Mouse (Mus musculus) adrenal gland, postnatal 14 days (tissue): ENCODE results near the gene Acbd5. TPM values are rescaled to one million over a fixed set of nuclear protein-coding genes. Genes with fewer than 3 reads are reported as not detected.
A peak's percentile ranks its signal among the peaks of the same experiment; 100 is the strongest.
"Not testable (repeated sequence)": the region's sequence is repeated elsewhere in the genome, so short reads cannot be mapped to it uniquely, and the experiment has no call there.

Experiments
- DNase-seq: peaks from one replicate; pipeline ENCODE4 v3.0.0; 2021; ENCODE audit warnings: mixed read lengths
- long read RNA-seq, 2 experiments: library from polyadenylated mRNA; stranded (forward); transcript quantifications; one replicate each; pipeline ENCODE4 v2.0.0; 2021
- total RNA-seq: library from RNA; stranded (reverse); gene quantifications from 2 replicates; pipeline ENCODE4 v1.2.3, GENCODE M21; 2021

Gene Acbd5
- 66.1 and 75.1 TPM in 2 replicates for total RNA-seq
- long read RNA-seq, experiment 1, full-length matches to known transcripts = 56 of 80 reads
- long read RNA-seq, experiment 1, partial matches to known transcripts = 12 of 80 reads
- long read RNA-seq, experiment 1, other reads (novel, unspliced or antisense) = 12 of 80 reads
- long read RNA-seq, experiment 2, transcript Acbd5-203 (13 exons, 3,725 nt) = major isoform, 14 of 49 reads
- long read RNA-seq, experiment 2, transcript Acbd5-202 (12 exons, 3,632 nt) = minor isoform, 5 of 49 reads
- long read RNA-seq, experiment 2, transcript Acbd5-204 (13 exons, 3,630 nt) = minor isoform, 8 of 49 reads
- long read RNA-seq, experiment 2, partial matches to known transcripts = 7 of 49 reads
- long read RNA-seq, experiment 2, other reads (novel, unspliced or antisense) = 10 of 49 reads

- peak; percentile 97 for DNase-seq
Measured at GRCm38 (mm10) chr2:23067552-23068369, at the start of gene Acbd5. Gene Acbd5, plus strand, starts transcription at chr2:23068167.

GRCm38 (mm10) chr2:23019170-23019569 lies 48.8 kb upstream of the Acbd5 start:
- DNase-seq = no peak

DNA sequence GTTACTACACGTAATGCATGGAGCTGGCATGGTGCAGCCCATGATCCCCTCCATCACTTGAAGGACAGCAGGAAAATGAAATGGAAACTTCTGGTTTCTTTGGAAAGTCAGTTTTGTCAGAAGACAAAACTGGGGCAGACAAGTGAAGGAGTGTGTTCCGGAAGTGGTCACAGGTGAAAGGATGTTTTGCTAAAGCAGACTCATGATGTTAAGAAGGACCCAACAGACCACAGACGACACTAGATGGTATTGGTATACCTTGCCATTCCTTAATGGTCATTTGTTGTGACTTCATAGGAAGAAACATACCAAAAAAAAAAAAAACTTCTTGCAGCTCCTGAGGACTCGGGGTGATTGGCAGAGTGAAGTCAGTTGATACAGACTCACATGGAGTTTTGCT lies 46.6 kb upstream of the Acbd5 start:
- DNase-seq = no peak

DNA sequence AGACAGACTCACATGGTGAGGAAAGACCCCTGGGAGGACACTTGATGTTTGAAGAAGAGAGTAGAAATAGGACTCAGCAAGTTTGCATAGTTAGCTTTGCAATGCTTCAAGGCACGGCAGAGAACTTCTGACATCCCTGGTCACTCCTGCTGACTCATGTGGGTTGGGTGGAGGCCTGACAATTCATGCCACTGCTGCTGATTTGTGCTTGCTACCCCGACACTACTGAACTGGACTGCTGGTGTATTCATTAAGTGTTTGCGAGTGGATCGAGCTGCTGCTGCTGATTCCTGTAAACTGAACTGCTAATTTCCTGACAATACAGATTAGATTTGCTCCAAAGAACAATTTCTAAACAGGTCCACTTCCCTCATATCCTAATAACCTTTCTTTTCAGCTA lies 46.2 kb upstream of the Acbd5 start:
- peak; percentile 50 for DNase-seq

DNA sequence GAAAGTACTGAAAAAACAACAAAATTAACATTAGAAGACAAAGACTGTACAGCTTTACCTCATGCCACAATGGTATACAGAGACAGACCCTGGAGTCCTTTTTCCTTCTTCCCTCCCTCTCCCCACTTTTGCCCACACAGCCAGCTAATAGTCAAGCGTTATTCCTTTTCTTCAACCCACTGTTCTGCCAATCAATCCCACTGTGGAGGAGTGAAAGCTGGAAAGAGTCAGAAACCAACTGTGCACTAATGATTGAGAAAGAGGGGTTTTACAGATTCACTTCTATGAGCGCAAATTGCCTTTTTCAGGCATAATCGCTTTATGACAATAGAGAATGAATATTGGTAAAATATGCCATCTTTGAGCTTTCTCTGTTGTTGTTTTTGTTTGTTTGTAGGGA lies 44.9 kb upstream of the Acbd5 start:
- no peak for DNase-seq

DNA sequence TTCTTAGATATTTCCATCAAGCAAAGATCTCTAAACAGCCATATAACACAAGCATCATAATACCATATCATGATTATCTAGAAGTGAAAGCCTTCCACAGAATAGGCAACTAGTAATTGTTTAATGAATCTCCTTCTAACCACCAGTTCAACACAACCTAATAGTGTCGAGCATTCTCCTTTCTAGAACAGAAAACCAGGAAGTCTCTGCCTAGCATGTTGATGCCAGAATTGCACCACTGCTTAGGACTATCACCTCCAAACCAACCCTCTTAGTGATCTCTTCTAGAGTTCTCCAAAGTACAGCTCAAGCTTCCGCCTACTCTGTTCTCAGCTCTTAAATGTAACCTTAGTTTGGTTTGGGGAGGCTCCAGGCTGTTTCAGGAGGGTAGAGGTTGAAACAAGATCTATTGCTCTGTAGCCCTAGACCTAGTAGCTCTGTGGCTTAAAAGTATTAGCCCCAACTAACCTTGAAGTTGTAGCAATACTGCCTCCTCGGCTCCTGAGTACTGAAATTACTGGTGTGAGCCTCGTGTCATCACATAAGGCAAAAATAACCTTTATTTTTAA lies 44.2 kb upstream of the Acbd5 start:
- no peak for DNase-seq

DNA sequence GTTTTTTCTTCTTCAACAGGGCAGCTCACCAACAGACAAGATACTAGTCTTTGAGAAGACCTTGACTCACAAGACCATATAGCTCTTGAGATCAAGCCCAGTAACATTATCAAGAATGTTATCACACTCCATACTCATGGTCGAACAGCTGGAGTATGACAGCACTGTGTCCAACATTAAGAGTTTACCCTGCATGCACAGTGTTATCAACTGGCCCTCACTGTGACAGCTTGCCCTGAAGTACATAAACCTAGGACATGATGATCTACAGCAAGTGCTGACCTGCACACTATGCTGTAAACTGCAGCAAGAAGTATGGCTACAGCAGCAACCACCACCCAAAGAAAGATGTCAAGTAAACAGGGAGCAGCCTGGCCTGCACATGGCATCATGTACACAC lies 41.6 kb upstream of the Acbd5 start:
- DNase-seq = no peak

DNA sequence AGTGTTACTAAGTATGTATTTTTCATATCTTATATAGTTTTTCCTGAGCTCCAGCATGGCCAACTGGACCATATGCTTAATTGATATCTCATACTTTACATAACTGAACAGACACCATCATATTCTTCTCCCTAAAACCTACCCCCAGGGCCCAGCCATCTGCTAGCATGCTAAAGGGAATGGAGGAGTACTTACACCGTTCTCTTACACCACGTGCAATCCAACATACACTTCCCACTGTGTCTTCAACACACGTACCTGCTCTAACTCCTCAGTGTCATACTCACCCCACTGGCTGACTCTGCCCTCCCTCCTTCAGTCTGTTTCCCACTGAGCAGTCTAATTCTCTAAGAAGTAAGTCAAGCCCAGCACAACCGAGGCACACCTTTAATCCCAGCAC lies 39.1 kb upstream of the Acbd5 start:
- DNase-seq = no peak

DNA sequence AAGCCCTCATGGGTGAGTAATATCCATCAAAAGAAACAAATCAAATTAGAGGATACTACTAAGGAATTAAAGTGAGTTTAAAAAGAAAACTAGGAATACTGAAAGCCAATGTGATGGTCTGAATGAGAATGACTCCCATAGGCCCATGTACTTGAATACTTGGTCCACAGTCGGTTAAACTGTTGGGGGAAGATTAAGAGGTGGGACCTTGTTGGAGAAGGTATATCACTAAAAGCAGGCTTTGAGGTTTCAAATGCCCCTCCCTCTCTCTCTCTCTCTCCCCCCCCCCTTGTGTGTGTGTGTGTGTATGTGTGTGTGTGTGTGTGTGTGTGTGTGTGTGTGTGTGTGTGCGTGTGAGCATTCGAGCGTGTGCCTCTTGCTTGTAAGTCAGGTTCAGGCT lies 37.3 kb upstream of the Acbd5 start:
- DNase-seq = no peak

DNA sequence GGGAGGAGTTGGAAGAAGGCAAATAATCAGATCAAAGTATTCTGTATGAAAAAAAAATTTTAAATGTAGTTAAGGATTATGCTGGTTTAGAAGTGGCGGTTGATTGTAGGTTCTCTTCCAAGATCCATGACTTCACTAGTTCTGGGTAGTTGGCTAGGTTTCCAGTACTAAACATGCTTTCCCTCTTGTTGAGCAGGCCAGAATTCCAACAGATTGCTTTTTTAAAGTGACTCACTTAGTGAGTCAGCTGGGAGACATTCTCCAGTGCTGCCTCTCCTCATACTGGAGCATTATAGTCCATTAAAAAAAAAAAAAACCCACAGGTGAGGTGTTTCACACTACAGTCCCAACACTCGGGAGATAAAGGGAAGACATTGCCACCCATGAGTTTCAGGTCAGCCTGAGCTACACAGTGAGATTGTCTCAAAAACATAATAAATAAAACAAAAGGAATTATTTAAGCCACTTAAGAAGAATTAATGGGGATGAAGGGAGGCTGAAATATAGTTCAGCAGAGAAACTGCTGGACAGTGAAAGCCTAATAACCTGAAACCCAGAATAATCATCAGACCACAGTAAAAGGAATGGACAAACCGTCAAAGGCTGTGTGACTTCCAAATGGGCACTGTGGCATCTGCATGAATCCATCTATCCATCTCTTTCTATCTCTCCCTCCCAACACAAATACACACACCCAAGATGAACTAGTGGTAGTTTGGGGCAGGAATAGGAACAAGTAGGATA lies 33.1 kb upstream of the Acbd5 start:
- DNase-seq = no peak

GRCm38 (mm10) chr2:23035467-23035866 lies 32.5 kb upstream of the Acbd5 start:
- no peak for DNase-seq

DNA sequence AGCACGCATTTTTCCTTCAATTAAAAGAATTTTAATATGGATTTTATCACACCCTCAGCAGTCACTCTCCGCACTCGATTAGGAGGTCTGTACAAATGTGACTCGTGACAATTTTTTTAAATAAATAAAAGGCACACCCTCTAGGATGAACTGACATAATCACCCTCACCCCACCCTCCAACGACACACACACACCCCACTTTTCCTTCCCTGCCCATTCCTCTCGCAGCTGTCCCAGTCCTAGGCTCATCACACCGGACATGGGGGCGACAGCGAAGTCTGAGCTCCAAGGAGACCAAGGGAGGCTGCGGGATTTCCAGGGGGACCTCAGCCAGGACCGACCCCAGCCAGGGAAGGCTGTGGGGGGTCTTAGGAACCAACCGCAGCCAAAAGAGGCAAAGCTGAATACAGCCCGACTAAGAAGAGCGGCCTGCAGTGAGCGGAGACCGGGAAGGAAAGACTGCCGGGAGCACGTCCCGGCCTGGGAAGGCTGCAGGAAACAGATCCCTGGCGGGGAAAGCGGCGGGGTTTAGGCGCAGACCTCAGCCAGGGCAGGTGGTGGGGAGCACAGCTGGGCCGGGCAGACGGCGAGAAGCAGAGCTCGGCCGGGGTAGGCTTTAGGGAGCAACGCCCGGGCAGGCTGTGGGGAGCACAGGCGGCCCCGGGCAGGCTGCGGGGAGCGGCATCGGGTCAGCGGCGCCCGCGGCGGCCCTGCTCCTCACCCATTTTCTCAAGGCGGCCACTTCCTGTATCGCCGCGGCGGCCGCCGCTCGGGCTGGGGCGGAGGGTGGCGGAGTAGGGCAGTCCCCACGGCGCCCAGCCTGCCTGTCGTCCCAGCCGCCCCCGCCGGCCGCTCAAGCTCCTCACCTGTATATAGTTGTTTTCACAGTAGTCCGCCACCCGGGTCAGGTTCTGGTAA lies 28.6 kb upstream of the Acbd5 start:
- peak; percentile 63 for DNase-seq

DNA sequence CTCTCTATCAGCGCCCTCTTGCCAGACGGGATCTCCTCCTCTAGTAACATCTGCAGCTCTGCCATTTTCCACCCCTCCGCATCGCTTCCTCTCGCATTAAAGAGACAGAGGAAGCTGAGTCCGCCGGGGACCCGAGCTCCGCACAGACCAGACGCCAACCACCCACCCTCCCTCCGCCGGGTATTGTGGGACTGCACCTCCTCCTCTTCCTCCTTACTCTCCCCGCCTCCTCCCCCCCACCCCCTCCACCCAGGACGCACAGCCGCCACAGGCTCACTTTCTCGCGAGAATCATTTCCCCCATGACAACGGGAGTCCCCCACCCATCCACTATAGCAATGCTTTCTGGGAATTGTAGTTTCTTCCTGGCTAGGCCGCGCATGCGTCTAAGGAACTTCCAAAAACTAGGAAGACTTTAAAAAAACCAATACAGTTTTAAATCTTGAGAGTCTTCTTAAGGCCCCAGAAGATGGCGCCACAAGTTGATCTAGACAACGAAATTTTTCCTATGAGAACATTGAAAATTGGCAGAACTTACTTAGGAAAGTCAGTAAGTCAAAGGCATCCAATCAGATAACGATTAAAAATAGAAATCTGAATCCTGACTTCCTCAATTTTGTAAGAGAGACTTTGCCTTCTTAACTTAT lies 27.8 kb upstream of the Acbd5 start, which contains the start of gene Abi1:
Gene Abi1, minus strand, starts transcription at position 241 of the 646 bp plus-strand sequence.
- DNase-seq = peak; percentile 95

DNA sequence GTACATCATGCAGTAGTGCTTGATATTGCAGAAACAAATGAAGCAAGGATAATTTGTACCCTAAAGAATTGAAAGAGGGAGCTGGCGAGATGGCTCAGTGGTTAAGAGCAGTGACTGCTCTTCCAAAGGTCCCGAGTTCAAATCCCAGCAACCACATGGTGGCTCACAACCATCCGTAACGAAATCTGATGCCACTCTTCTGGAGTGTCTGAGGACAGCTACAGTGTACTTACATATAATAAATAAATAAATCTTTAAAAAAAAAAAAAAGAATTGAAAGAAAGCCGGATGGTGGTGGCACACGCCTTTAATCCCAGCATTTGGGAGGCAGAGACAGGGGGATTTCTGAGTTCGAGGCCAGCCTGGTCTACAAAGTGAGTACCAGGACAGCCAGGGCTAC lies 27.3 kb upstream of the Acbd5 start:
- not testable (repeated sequence) for DNase-seq

GRCm38 (mm10) chr2:23041457-23041856 lies 26.5 kb upstream of the Acbd5 start:
- no peak for DNase-seq

DNA sequence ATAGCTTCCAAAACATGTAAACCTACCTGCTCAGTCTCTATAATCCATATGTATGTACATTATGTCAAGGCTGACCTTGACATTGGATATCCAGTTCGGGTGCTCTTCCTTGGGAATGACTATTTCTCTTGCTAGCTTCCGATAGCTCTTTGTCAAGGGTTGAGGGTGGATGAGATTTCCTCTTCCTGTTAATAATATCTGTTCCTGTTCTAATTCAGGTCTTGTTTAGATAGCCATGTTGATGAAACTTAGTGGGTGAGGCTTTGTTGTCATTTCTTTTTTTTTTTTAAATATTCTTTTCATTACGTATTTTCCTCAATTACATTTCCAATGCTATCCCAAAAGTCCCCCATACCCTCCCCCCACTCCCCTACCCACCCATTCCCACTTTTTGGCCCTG lies 25.8 kb upstream of the Acbd5 start:
- DNase-seq = no peak

- DNase-seq = no peak
Measured at GRCm38 (mm10) chr2:23045703-23046102, 22.3 kb upstream of the Acbd5 start.

GRCm38 (mm10) chr2:23048006-23048405 lies 20.0 kb upstream of the Acbd5 start:
- no peak for DNase-seq

- no peak for DNase-seq
Measured at GRCm38 (mm10) chr2:23051890-23052289, 16.1 kb upstream of the Acbd5 start.

DNA sequence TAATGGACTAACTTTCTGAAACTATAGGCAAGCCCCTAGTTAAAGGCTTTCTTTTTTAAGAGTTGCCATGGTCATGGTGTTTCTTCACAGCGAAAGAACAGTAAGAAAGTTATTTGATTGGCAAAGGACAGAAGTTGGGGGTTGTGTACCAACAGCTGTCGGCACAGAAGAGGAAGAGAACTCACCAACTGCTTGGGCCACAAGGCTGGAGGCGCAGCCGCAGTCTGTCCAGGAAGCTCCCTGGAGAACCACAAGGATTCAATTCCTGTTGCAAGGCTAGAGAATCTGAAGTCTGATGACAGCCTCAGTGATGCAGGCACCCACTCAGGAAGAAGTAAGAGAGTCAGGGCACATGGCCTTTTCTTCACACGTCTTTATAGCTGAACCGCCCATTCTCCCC lies 15.4 kb upstream of the Acbd5 start:
- no peak for DNase-seq

- DNase-seq = no peak
Measured at GRCm38 (mm10) chr2:23068370-23068737, 387 bp downstream of the Acbd5 start.
